Mouse (Mus musculus): ENCODE measurements around the gene Plekha4. TPM values are rescaled to one million over a fixed set of nuclear protein-coding genes. Genes with fewer than 3 reads are reported as not detected.

Plekha4 gene
- polyA plus RNA-seq, 1 experiment from 2014 or later = 0.43 TPM

DNA sequence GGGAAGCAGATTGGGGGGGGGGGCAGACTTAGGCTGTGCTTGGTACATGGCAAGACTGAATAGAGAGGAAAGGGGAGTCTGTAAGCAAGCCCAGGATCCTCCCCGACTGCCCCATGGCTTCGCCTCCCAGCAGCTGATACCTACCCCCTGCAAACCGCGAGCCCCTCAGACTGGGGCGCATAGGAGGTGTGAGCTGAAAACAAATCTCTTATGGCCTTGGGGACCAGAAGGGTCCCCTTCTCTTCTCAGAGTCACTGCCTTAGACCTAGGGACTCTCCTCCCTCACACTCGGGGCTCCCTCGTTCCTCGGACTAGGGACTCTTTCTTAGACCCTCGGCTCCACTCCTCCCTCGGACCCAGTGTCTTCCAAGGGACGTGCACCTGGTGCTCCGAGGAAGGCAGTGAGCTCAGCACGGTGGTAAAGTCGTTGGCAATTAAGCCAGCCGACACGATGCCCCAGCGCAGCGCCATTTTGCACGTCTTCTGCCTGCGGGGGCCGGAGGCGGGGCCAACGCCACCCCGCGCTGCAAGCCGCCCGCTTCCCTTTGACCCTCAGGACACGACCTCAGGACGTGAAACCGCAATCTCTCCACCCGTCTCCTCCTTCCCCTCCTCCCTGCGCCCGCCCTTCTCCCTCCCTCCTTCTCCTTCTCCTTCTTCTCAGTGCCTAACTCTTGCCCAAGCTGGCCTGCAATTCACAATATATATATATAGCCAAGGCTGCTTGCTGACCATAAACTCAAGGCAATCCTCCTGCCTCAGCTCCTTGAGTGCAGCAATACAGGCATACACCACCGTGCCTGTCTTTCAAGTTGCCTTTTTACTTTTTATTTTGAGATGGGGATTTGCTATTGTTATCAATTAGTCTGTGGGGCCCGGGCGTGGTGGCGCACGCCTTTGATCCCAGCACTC lies 37.6 kb upstream of the Plekha4 start, which contains the start of gene Dhdh:
Dhdh (minus strand) TSS at position 513 of the 912 bp plus-strand sequence.
- DNase-seq (peak; percentile 51), ATAC-seq (ENCODE audit: low read depth) (peak; percentile 27)
- no peaks in the 10 kb centered on the region for H3K27me3 ChIP-seq
- peak within 1 kb of the TSS; percentile 61 for H3K4me3 ChIP-seq (replicated peaks)
- 3% methylated on average over 38 of the region's 38 CpGs for WGBS (ENCODE audit: insufficient replicate concordance)
- peak within 1 kb of the TSS; percentile 71 for H3K9ac ChIP-seq
- peak within 1 kb of the TSS; percentile 62 for H3K27ac ChIP-seq
- H3K36me3 ChIP-seq = peaks cover 16% of the 10 kb centered on the region
- peak within 1 kb of the TSS; percentile 73 for H3K4me2 ChIP-seq
- H3K4me1 ChIP-seq (replicated peaks) = peaks cover 68% of the 10 kb centered on the region
- no peaks in the 10 kb centered on the region for H3K9me3 ChIP-seq (replicated peaks)

DNA sequence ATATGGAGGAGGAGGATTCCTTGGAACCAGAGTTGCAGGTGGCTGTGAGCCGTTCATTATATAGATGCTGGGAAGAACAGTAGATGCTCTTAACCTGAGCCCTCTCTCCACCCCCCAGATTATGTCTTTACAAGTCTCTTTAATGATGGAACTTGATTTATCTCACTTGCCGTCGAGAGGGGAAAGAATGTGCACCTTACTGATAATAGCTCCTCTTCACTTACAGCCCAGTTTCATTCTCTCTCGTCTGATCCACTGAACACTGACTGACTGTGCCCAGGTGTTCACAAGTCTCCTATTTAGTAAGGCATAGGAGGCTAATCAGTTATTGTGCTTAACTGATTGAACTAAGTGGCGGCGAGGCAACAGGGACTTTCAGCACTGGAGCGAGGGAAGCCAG lies 36.6 kb upstream of the Plekha4 start:
- H3K9ac ChIP-seq = 0 out of 2 replicates have a peak overlapping the region, but pooled peaks have one; percentile 14
- WGBS (ENCODE audit: insufficient replicate concordance) = 32% methylated on average over 7 of the region's 7 CpGs
- no peaks in the 10 kb centered on the region for H3K9me3 ChIP-seq (replicated peaks)
- peak overlapping the region; percentile 73 for H3K4me2 ChIP-seq
- H3K4me3 ChIP-seq (replicated peaks) = no peak overlapping the region
- peak; percentile 32 for ATAC-seq (ENCODE audit: low read depth)
- H3K27ac ChIP-seq = peak overlapping the region; percentile 44; the same call in 1 of the 2 replicates
- H3K4me1 ChIP-seq (replicated peaks) = peaks cover 76% of the 10 kb centered on the region
- peak; percentile 32 for DNase-seq
- no peaks in the 10 kb centered on the region for H3K27me3 ChIP-seq
- peaks cover 26% of the 10 kb centered on the region for H3K36me3 ChIP-seq

DNA sequence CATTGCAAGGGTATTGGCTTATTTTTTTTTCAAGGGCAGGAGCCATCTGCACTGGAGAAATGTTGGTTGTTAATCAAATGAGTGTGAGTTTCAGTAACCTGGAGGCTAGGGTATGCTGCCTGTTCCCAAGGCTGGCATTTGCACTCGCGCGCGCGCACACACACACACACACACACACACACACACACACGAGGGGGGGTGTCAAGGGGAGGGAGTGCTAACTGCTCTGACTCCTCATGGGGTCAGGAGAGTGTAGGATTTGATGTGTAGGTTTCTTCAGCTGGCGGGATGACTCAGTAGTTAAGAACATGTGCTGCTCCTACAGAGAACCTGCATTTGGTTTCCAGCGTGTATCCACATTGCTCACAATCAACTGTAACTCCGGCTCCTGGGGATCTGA lies 35.3 kb upstream of the Plekha4 start:
- peaks cover 76% of the 10 kb centered on the region for H3K4me1 ChIP-seq (replicated peaks)
- DNase-seq (no peak), ATAC-seq (ENCODE audit: low read depth) (peak; percentile 30; the same call in 1 of the 2 replicates)
- peak overlapping the region; percentile 78 for H3K27ac ChIP-seq
- H3K27me3 ChIP-seq = no peaks in the 10 kb centered on the region
- H3K4me2 ChIP-seq = peak overlapping the region; percentile 36
- WGBS (ENCODE audit: insufficient replicate concordance) = 51% methylated on average over 9 of the region's 9 CpGs
- H3K9me3 ChIP-seq (replicated peaks) = no peaks in the 10 kb centered on the region
- H3K36me3 ChIP-seq = peaks cover 39% of the 10 kb centered on the region
- H3K9ac ChIP-seq = peak overlapping the region; percentile 1; the same call in 1 of the 2 replicates
- no peak overlapping the region for H3K4me3 ChIP-seq (replicated peaks)

DNA sequence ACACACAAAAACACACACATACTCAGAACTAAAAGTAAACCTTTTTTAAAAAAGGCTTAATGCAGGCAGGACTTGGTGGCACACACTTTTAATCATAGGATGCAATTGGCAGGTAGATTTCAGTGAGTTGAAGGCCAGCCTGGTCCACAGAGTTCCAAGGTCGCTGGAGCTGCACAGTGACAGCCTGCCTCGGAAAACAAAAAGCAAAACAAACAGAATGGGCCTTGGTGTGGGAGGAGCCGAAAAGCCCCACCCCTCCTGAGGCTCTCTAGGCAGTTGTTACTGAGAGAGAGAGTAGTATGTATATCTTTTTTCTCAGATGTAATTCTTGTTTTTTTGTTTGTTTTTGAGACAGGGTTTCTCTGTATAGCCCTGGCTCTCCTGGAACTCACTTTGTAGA lies 34.9 kb upstream of the Plekha4 start:
- ATAC-seq (ENCODE audit: low read depth) = peak; percentile 60
- no peaks in the 10 kb centered on the region for H3K27me3 ChIP-seq
- H3K4me2 ChIP-seq = peak overlapping the region; percentile 36
- DNase-seq = peak; percentile 46
- H3K9ac ChIP-seq = peak overlapping the region; percentile 1; the same call in 1 of the 2 replicates
- WGBS (ENCODE audit: insufficient replicate concordance) = 20% methylated on average over 3 of the region's 3 CpGs
- H3K9me3 ChIP-seq (replicated peaks) = no peaks in the 10 kb centered on the region
- peaks cover 72% of the 10 kb centered on the region for H3K4me1 ChIP-seq (replicated peaks)
- H3K27ac ChIP-seq = peak overlapping the region; percentile 78
- H3K36me3 ChIP-seq = peaks cover 43% of the 10 kb centered on the region
- no peak overlapping the region for H3K4me3 ChIP-seq (replicated peaks)

DNA sequence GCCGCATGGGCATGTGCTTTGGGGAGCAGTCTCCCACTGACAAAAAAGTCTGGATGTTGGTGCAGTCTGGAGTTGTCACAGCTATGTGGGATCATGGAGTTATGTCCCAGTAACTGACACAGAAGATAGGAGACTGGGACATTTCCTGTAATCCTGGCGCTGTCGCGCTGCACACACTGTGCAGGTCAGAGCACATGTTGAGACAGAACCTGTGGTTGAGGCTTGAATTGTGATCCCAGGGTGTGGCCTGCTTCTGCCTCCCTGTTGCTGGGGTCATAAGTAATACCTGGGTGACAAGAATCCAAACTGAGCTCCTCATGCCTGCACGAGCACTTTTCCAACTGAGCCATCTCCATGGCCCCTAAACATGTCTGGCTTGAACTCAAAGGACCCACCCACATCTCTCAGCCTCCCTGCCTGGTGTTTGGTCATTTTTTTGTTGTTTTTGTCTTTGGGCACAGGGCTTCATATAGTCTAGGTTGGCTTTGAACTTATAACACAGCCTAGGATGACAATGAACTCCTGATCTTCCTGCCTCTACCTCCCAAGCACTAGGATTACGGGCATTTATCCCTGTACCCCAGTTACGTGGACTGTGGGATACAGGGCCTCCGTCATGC lies 33.8 kb upstream of the Plekha4 start:
- peaks cover 61% of the 10 kb centered on the region for H3K4me1 ChIP-seq (replicated peaks)

DNA sequence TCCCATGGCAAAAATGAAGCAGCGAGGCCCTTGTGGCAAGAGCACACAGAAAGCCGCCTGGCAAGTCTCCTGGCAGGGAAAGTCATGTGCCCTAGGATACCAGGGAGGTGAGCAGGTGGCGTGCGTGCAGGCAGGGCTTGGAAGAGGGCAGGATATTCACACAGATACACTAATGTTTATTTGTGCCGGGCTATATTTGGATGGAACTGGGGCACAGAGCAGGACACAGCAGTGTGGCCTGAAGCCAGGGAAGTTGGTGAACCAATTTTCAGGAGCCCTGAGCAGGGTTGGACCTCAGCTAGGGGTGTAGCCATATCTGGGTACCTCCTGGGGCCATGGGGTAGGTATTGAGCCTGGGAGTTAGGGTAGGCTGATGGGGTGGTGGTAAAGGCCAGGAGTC lies 33.2 kb upstream of the Plekha4 start:
- no peak for DNase-seq
- 88% methylated on average over 5 of the region's 5 CpGs for WGBS (ENCODE audit: insufficient replicate concordance)
- Histone ChIP-seq H3K27ac (no peak overlapping the region), H3K4me1 (replicated peaks) (peaks cover 55% of the 10 kb centered on the region), H3K9ac (no peak overlapping the region), H3K4me3 (replicated peaks) (no peak overlapping the region), H3K36me3 (peaks cover 60% of the 10 kb centered on the region), H3K4me2 (no peak overlapping the region), H3K27me3 (no peaks in the 10 kb centered on the region), H3K9me3 (replicated peaks) (no peaks in the 10 kb centered on the region)
- no peak for ATAC-seq (ENCODE audit: low read depth)

More for the DNA sequence above, 33.8 kb upstream of the Plekha4 start:
- Histone ChIP-seq H3K27ac (peak overlapping the region; percentile 15; the same call in 1 of the 2 replicates), H3K4me2 (no peak overlapping the region), H3K9ac (no peak overlapping the region), H3K4me3 (replicated peaks) (no peak overlapping the region), H3K36me3 (peaks cover 54% of the 10 kb centered on the region), H3K9me3 (replicated peaks) (no peaks in the 10 kb centered on the region), H3K27me3 (no peaks in the 10 kb centered on the region)
- DNase-seq (no peak), ATAC-seq (ENCODE audit: low read depth) (no peak)
- 87% methylated on average over 8 of the region's 8 CpGs for WGBS (ENCODE audit: insufficient replicate concordance)

DNA sequence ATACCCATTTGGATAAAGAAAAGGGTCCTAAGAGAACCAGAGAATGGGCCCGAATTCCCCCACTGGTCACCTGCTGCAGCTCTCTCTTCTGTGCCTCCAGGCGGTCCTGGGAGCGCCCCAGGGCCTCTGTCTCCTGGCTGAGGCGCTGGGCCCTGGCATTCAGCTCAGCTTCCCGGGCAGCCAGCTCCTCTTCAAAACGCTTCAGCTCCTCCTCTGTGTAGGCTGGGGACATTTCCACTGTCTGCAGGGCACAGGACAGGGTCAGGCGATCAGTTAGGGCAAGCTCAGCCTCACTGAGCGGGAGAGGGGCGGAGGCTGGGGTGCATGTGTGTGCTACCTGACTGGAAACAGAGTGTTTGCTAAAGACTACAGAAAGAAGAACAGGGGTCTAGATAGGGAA lies 31.6 kb upstream of the Plekha4 start:
- 86% methylated on average over 9 of the region's 9 CpGs for WGBS (ENCODE audit: insufficient replicate concordance)
- H3K4me2 ChIP-seq = no peak overlapping the region
- DNase-seq = no peak

DNA sequence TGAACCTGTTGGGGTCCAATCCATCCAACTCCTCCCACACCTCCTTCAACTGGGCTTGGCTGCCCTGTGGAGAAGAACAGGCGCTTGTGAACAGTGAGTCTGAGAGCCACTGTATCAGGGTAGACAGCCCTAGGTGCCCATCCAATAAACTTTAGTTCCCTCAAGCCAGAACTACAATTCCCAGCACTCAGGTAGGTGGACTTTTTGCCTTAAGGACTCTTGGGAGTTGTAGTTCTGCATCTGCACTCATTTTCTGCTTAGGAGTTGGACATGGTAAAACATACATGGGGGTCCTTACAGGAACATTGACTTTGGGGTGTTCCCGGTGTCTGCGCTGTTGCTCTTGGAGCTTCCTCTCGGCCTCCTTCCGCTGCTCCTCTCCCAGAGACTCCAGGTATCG lies 27.7 kb upstream of the Plekha4 start:
- H3K36me3 ChIP-seq = peaks cover 98% of the 10 kb centered on the region
- H3K4me2 ChIP-seq = no peak overlapping the region
- 92% methylated on average over 6 of the region's 6 CpGs for WGBS (ENCODE audit: insufficient replicate concordance)
- H3K4me1 ChIP-seq (replicated peaks) = peaks cover 9% of the 10 kb centered on the region
- H3K9me3 ChIP-seq (replicated peaks) = no peaks in the 10 kb centered on the region
- DNase-seq (no peak), ATAC-seq (ENCODE audit: low read depth) (no peak)
- no peak overlapping the region for H3K9ac ChIP-seq
- H3K4me3 ChIP-seq (replicated peaks) = no peak overlapping the region
- no peaks in the 10 kb centered on the region for H3K27me3 ChIP-seq
- no peak overlapping the region for H3K27ac ChIP-seq

More for the DNA sequence above, 31.6 kb upstream of the Plekha4 start:
- H3K9ac ChIP-seq = no peak overlapping the region
- ATAC-seq (ENCODE audit: low read depth) = no peak
- H3K27me3 ChIP-seq = no peaks in the 10 kb centered on the region
- H3K27ac ChIP-seq = no peak overlapping the region
- peaks cover 39% of the 10 kb centered on the region for H3K4me1 ChIP-seq (replicated peaks)
- peaks cover 76% of the 10 kb centered on the region for H3K36me3 ChIP-seq
- no peak overlapping the region for H3K4me3 ChIP-seq (replicated peaks)
- H3K9me3 ChIP-seq (replicated peaks) = no peaks in the 10 kb centered on the region

DNA sequence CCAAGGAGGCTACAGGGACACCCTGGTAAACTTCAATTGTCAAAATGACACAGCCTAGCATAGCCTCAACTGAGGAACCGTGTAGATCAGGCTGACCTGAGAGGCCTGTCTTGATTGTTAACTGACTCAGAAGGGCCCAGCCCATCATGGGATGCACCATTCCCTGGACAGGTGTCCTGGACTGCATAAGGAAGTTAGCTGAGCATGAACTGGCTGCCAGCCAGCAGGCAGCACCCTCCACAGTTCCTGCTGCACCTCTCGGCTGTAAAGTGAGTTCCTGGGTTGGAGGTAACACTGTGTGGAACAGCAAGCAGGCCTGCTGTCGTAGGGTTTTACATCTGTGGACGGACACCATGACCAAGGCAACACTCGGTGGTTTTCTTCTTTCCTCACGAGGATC lies 18.5 kb upstream of the Plekha4 start:
- Histone ChIP-seq H3K4me3 (replicated peaks) (peak overlapping the region; percentile 95), H3K27ac (peak overlapping the region; percentile 98), H3K9ac (peak overlapping the region; percentile 79), H3K4me2 (peak overlapping the region; percentile 97), H3K4me1 (replicated peaks) (peaks cover 57% of the 10 kb centered on the region), H3K9me3 (replicated peaks) (no peaks in the 10 kb centered on the region), H3K27me3 (no peaks in the 10 kb centered on the region), H3K36me3 (peaks cover 52% of the 10 kb centered on the region)
- DNase-seq (no peak), ATAC-seq (ENCODE audit: low read depth) (no peak)
- 79% methylated on average over 6 of the region's 6 CpGs for WGBS (ENCODE audit: insufficient replicate concordance)

DNA sequence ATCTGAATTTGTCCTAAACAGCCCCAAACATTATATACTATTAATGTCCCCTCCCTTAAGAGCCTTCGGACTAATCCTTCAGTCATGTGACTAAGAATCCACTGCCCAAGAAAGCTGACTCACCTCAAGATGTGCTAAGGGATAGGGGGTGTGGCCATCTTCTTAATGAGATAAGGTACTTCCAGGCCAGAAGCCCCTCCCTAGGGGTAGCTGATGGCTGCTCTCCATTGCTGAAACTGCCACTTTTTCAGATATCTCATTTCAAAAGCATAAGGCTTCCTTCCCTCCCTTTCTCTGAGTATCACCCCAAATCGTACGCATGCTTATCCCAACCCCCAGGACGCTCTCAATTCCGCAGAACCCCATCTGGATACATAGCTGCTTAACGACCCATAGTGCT lies 17.6 kb upstream of the Plekha4 start:
- peak overlapping the region; percentile 98 for H3K27ac ChIP-seq
- peaks cover 43% of the 10 kb centered on the region for H3K36me3 ChIP-seq
- peak overlapping the region; percentile 95 for H3K4me3 ChIP-seq (replicated peaks)
- H3K9ac ChIP-seq = peak overlapping the region; percentile 98
- no peaks in the 10 kb centered on the region for H3K27me3 ChIP-seq
- no peaks in the 10 kb centered on the region for H3K9me3 ChIP-seq (replicated peaks)
- whole genome bisulfite sequencing (ENCODE audit: insufficient replicate concordance) = 19% methylated on average over 6 of the region's 6 CpGs
- H3K4me1 ChIP-seq (replicated peaks) = peaks cover 57% of the 10 kb centered on the region
- DNase-seq (peak; percentile 80), ATAC-seq (ENCODE audit: low read depth) (peak; percentile 82)
- H3K4me2 ChIP-seq = peak overlapping the region; percentile 97

DNA sequence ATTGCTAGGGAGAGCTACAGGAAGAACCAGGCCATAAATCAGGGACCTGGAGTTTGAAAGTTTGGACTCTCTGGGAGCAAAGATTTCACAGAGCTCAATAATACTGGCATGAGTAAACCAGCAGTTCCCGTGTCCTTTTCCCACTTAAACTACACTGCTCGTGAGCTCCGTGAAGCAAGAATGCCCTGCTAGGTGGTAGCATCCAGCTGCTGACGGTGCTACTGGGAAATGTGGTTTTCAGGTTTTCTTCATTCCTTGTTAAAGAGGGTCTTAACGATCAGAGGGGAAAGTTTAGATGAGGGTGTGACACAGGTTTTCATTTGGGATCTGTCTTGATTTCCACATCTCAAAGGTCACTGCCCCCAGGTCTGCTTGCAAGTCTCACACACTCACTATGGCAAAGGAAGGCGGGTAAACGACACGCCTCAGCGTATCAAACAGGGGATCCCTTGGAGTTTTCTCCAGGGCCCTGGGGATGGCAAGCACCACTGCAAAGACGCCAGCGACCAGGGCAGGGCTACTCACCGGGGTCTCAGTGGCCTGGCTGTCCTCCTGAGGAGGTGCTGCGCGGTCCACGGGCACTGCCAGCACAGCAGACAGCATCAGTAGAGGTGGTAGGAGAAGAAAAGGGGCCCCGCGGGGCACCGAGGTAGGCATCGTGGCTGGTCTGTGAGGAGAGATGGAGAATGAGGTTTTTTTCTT lies 16.8 kb upstream of the Plekha4 start:
- Histone ChIP-seq H3K4me2 (peak overlapping the region; percentile 97), H3K9ac (peak overlapping the region; percentile 98), H3K36me3 (peaks cover 37% of the 10 kb centered on the region), H3K27me3 (no peaks in the 10 kb centered on the region), H3K9me3 (replicated peaks) (no peaks in the 10 kb centered on the region), H3K27ac (peak overlapping the region; percentile 98), H3K4me3 (replicated peaks) (peak overlapping the region; percentile 95), H3K4me1 (replicated peaks) (peaks cover 58% of the 10 kb centered on the region)
- 17% methylated on average over 19 of the region's 19 CpGs for WGBS (ENCODE audit: insufficient replicate concordance)
- peak; percentile 44 for DNase-seq
- peak; percentile 47 for ATAC-seq (ENCODE audit: low read depth)

Data from liver, embryonic 13.5 days (tissue).